Mouse (Mus musculus): ENCODE results near the gene Ccdc125. TPM values are rescaled to one million over a fixed set of nuclear protein-coding genes. Genes with fewer than 3 reads are reported as not detected.

The Ccdc125 gene
- polyA plus RNA-seq, 1 experiment from 2014 or later = 1.9 TPM

DNA sequence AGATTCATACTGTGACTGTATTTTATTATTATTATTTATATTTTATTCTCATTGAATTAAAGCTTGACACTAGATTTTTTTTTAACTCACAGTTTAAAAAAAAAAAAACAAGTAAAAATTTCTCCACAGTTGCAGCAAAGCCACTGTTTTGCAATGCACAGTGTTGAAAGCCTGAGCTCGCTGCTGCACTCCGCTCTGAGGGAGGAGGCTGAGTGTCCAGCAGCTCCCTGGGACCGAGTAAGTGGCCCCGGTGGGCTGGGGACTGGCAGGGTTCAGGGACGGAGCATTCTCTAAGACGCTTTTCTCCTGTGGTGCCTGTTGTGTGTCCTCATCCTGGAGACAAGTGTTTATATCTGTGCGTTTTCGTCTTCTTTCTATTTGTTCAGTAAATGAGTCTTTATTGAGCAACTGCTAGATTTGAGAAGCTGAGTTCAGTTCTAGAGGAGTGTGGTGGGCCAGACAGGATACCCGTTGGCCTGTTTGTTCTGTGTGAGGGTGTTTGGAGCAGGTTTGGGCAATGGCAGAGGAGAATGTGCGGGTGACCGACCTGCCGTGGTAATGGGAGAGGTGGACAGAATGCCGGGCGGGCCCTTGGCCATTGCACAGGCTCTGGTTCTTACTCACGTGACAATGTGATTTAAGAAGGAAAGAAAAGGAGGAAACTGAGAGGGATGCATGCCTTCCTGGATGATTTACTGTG lies 6.6 kb downstream of the Ccdc125 start:
- H3K9ac ChIP-seq = no peak overlapping the region
- peaks cover under 1% of the 10 kb centered on the region; the same call in 1 of the 2 replicates for H3K27me3 ChIP-seq
- H3K4me2 ChIP-seq = no peak overlapping the region
- H3K27ac ChIP-seq (replicated peaks) = no peak overlapping the region
- no peaks in the 10 kb centered on the region for H3K9me3 ChIP-seq
- no peak for ATAC-seq (ENCODE audit: low read depth)
- no peaks in the 10 kb centered on the region for H3K36me3 ChIP-seq
- 88% methylated on average over 15 of the region's 15 CpGs for WGBS
- no peak overlapping the region for H3K4me3 ChIP-seq
- H3K4me1 ChIP-seq (replicated peaks) = no peaks in the 10 kb centered on the region

- no peak overlapping the region for H3K27ac ChIP-seq (replicated peaks)
- no peaks in the 10 kb centered on the region for H3K9me3 ChIP-seq
- H3K9ac ChIP-seq = no peak overlapping the region
- ATAC-seq (ENCODE audit: low read depth) = no peak
- WGBS = 85% methylated on average over 8 of the region's 8 CpGs
- H3K4me2 ChIP-seq = no peak overlapping the region
- H3K4me3 ChIP-seq = no peak overlapping the region
- no peaks in the 10 kb centered on the region for H3K4me1 ChIP-seq (replicated peaks)
- no peaks in the 10 kb centered on the region for H3K27me3 ChIP-seq
- no peaks in the 10 kb centered on the region for H3K36me3 ChIP-seq
Observed at GRCm38 (mm10) chr13:100681615-100682014, 12.1 kb downstream of the Ccdc125 start.

DNA sequence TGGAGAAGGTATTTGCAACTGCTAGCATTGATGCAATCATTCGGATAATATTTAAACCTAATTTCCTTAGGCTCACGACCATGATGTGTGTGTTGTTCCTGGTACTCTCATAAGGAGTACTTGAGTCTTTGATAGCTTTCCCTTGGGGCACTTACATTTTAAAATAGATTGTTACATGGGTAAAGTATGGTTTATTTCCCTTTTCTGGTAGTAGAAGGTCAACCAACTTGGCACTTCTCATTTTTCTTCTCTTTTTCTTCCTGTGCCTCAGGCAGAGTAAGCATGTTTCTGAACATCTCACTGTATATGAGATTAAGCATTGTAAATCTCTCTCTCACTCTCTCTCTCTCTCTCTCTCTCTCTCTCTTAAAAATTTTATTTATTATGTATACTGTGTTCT lies 13.3 kb downstream of the Ccdc125 start:
- WGBS = 82% methylated on average over 2 of the region's 2 CpGs
- Histone ChIP-seq H3K4me1 (replicated peaks) (no peaks in the 10 kb centered on the region), H3K36me3 (no peaks in the 10 kb centered on the region), H3K27me3 (no peaks in the 10 kb centered on the region), H3K27ac (replicated peaks) (no peak overlapping the region), H3K4me3 (no peak overlapping the region), H3K4me2 (no peak overlapping the region), H3K9ac (no peak overlapping the region), H3K9me3 (no peaks in the 10 kb centered on the region)
- no peak for ATAC-seq (ENCODE audit: low read depth)

DNA sequence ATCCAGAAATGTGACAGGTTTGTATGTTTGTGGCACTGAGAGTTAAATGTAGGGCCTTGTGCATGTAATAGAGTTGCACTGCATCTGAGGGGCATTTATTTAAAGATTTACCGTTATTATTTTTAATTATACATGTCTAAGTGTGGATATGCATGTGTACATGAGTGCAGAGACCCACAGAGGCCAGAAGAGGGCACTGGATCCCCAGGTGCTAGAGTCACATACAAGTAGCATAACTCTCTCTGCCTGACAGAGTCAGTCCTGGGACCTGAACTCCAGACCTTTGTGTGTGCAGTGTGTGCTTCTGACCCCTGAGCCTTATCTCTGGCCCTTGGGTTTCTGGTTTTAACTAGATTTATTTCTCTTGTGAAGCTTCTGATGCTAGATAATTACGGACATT lies 14.8 kb downstream of the Ccdc125 start:
- no peaks in the 10 kb centered on the region for H3K36me3 ChIP-seq
- H3K27ac ChIP-seq (replicated peaks) = no peak overlapping the region
- ATAC-seq (ENCODE audit: low read depth) = no peak
- H3K9ac ChIP-seq = no peak overlapping the region
- H3K4me2 ChIP-seq = no peak overlapping the region
- no peaks in the 10 kb centered on the region for H3K4me1 ChIP-seq (replicated peaks)
- WGBS = 65% methylated on average over 2 of the region's 2 CpGs
- no peak overlapping the region for H3K4me3 ChIP-seq
- no peaks in the 10 kb centered on the region for H3K9me3 ChIP-seq
- H3K27me3 ChIP-seq = no peaks in the 10 kb centered on the region

GRCm38 (mm10) chr13:100687513-100687912 lies 18.0 kb downstream of the Ccdc125 start:
- no peaks in the 10 kb centered on the region for H3K4me1 ChIP-seq (replicated peaks)
- no peak overlapping the region for H3K27ac ChIP-seq (replicated peaks)
- no peaks in the 10 kb centered on the region for H3K9me3 ChIP-seq
- H3K9ac ChIP-seq = no peak overlapping the region
- H3K4me2 ChIP-seq = no peak overlapping the region
- no peaks in the 10 kb centered on the region for H3K27me3 ChIP-seq
- H3K4me3 ChIP-seq = no peak overlapping the region
- WGBS = 61% methylated on average over 7 of the region's 7 CpGs
- ATAC-seq (ENCODE audit: low read depth) = no peak
- H3K36me3 ChIP-seq = no peaks in the 10 kb centered on the region

DNA sequence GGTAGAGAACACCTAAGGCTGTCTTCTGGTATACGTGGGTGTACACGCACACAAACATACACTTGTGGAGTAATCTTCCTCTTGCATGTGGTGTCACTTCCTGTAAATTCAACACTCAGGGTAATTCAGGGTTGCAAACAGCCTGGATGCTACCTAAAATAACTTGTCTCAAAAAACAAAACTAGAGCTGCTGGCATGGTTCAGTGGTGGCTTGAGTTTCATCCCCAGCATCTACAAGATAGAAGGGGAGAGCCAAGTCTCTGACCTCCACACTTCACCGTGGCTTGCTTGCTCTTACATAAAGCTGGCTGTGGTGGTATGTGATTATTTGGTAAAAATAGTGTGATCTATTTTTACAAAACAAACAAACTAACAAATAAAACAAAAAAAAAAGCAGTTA lies 28.0 kb downstream of the Ccdc125 start:
- Histone ChIP-seq H3K9ac (no peak overlapping the region), H3K4me2 (no peak overlapping the region), H3K4me3 (no peak overlapping the region), H3K4me1 (replicated peaks) (no peaks in the 10 kb centered on the region), H3K36me3 (peaks cover 68% of the 10 kb centered on the region), H3K27ac (replicated peaks) (no peak overlapping the region), H3K27me3 (no peaks in the 10 kb centered on the region), H3K9me3 (no peaks in the 10 kb centered on the region)
- ATAC-seq (ENCODE audit: low read depth) = no peak
- WGBS = 97% methylated on average over 3 of the region's 3 CpGs

- Histone ChIP-seq H3K36me3 (peaks cover 81% of the 10 kb centered on the region), H3K27me3 (no peaks in the 10 kb centered on the region), H3K9me3 (no peaks in the 10 kb centered on the region), H3K4me2 (no peak overlapping the region), H3K27ac (replicated peaks) (no peak overlapping the region), H3K4me3 (no peak overlapping the region), H3K4me1 (replicated peaks) (no peaks in the 10 kb centered on the region), H3K9ac (no peak overlapping the region)
- ATAC-seq (ENCODE audit: low read depth) = no peak
- WGBS = 94% methylated on average over 10 of the region's 10 CpGs
Observed at GRCm38 (mm10) chr13:100698866-100699265, 29.3 kb downstream of the Ccdc125 start.

GRCm38 (mm10) chr13:100703468-100703867 lies 34.0 kb downstream of the Ccdc125 start:
- no peak for ATAC-seq (ENCODE audit: low read depth)
- H3K27ac ChIP-seq (replicated peaks) = no peak overlapping the region
- 94% methylated on average over 2 of the region's 2 CpGs for whole genome bisulfite sequencing
- no peaks in the 10 kb centered on the region for H3K4me1 ChIP-seq (replicated peaks)
- no peak overlapping the region for H3K4me3 ChIP-seq
- no peaks in the 10 kb centered on the region for H3K27me3 ChIP-seq
- no peak overlapping the region for H3K9ac ChIP-seq
- H3K9me3 ChIP-seq = no peaks in the 10 kb centered on the region
- peaks cover 94% of the 10 kb centered on the region for H3K36me3 ChIP-seq
- no peak overlapping the region for H3K4me2 ChIP-seq

DNA sequence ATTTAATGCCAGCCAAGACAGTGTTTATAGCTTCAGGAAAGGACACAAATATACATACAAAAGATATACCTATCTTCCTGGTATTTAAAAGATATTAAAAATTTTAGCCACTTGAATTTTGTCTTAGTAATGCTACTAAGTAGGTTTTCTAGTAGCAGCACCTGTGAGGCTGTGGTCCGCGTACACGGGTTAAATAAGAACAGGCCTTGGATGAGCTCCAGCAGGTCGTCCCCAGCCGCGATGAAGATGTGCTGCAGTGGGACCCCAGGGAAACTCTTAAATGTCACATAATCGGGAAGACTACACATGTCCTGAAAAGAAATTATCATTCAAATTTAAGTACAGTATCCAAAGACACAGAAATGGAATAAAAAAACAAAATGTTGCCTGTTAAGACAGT lies 36.7 kb downstream of the Ccdc125 start:
- Histone ChIP-seq H3K4me1 (replicated peaks) (no peaks in the 10 kb centered on the region), H3K27me3 (no peaks in the 10 kb centered on the region), H3K27ac (replicated peaks) (no peak overlapping the region), H3K4me3 (no peak overlapping the region), H3K4me2 (no peak overlapping the region), H3K9me3 (no peaks in the 10 kb centered on the region), H3K9ac (no peak overlapping the region), H3K36me3 (peaks cover 94% of the 10 kb centered on the region)
- 86% methylated on average over 7 of the region's 7 CpGs for WGBS
- no peak for ATAC-seq (ENCODE audit: low read depth)

GRCm38 (mm10) chr13:100715467-100715866 lies 46.0 kb downstream of the Ccdc125 start:
- Histone ChIP-seq H3K27me3 (no peaks in the 10 kb centered on the region), H3K36me3 (peaks cover 85% of the 10 kb centered on the region), H3K9me3 (no peaks in the 10 kb centered on the region), H3K9ac (no peak overlapping the region), H3K4me1 (replicated peaks) (no peaks in the 10 kb centered on the region), H3K27ac (replicated peaks) (no peak overlapping the region), H3K4me2 (no peak overlapping the region), H3K4me3 (no peak overlapping the region)
- no peak for ATAC-seq (ENCODE audit: low read depth)
- WGBS = 93% methylated on average over 6 of the region's 6 CpGs

GRCm38 (mm10) chr13:100721656-100722055 lies 52.1 kb downstream of the Ccdc125 start:
- Histone ChIP-seq H3K9me3 (no peaks in the 10 kb centered on the region), H3K4me1 (replicated peaks) (peaks cover 9% of the 10 kb centered on the region; the same call in 1 of the 2 replicates), H3K9ac (no peak overlapping the region), H3K4me3 (no peak overlapping the region), H3K27me3 (no peaks in the 10 kb centered on the region), H3K4me2 (no peak overlapping the region), H3K36me3 (peaks cover 59% of the 10 kb centered on the region), H3K27ac (replicated peaks) (no peak overlapping the region)
- ATAC-seq (ENCODE audit: low read depth) = no peak
- WGBS = 88% methylated on average over 5 of the region's 5 CpGs

DNA sequence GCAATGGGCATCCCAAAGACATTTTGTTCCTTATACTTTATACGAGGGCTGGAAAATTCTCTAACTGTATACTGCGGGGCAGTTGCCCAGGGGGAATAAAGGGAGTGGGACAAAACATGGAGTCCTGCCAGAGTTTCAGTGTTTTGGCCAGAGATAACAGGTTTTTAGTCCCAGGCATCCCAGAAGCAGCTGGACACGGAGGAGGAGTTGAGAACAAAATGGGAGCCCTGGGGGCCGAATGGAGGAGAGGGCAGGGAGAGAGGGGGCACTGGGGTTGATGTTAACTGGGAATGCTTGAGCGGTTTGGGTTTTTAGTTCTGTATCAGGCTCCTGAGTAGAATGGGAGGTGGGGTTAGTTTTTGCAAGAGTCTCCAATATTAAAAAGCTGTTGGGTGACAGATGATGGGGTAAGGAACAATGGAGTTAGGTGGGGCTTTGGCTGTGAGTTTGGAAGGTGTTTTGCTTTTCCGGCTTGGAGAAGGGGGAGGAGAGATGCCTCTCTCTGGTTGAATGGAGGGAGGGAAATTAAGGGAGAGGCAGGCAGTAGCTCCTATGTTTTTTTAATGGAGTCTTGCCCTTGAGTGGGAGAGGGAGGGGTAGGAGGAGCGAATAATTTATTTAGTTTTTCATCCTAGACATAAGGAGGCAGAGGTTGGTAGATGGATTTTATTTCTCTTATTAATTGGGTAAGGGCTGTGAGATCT lies 54.7 kb downstream of the Ccdc125 start:
- H3K27me3 ChIP-seq = no peaks in the 10 kb centered on the region
- WGBS = 75% methylated on average over 7 of the region's 7 CpGs
- no peak overlapping the region for H3K9ac ChIP-seq
- H3K4me3 ChIP-seq = no peak overlapping the region
- H3K9me3 ChIP-seq = no peaks in the 10 kb centered on the region
- H3K36me3 ChIP-seq = peaks cover 53% of the 10 kb centered on the region
- ATAC-seq (ENCODE audit: low read depth) = no peak
- no peak overlapping the region for H3K4me2 ChIP-seq
- peaks cover 21% of the 10 kb centered on the region for H3K4me1 ChIP-seq (replicated peaks)
- H3K27ac ChIP-seq (replicated peaks) = no peak overlapping the region

DNA sequence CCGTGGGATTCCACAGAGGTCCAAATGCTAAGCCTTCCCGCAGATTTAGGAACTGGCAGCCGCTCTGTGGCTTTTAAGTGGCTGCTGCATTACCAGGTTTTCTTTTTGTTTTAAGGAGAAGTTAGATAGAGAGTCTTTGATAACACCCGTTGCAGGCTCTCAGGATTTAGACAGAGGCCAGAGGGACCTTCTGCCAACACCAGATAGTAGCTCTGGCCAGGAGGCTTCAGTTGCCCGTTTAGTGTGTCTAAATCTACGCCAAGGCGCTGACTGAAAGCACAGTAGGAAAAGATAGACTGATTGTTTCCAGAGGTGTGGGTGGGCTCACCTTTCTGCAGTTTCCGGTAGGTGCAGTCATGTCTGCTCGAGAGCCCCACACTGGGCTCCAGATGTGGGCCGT lies 55.7 kb downstream of the Ccdc125 start:
- no peak overlapping the region for H3K27ac ChIP-seq (replicated peaks)
- no peak overlapping the region for H3K4me2 ChIP-seq
- peaks cover 45% of the 10 kb centered on the region for H3K36me3 ChIP-seq
- H3K9me3 ChIP-seq = no peaks in the 10 kb centered on the region
- no peak for ATAC-seq (ENCODE audit: low read depth)
- no peak overlapping the region for H3K9ac ChIP-seq
- whole genome bisulfite sequencing = 90% methylated on average over 10 of the region's 10 CpGs
- peaks cover 31% of the 10 kb centered on the region for H3K4me1 ChIP-seq (replicated peaks)
- no peak overlapping the region for H3K4me3 ChIP-seq
- no peaks in the 10 kb centered on the region for H3K27me3 ChIP-seq

Data from neural tube, embryonic 13.5 days (tissue).